Mouse (Mus musculus): Measurements from ENCODE around the gene Camkmt. TPM values are rescaled to one million over a fixed set of nuclear protein-coding genes. Genes with fewer than 3 reads are reported as not detected.
A peak's percentile ranks its signal among the peaks of the same experiment; 100 is the strongest.

Camkmt gene
- polyA plus RNA-seq, 2 experiments from 2014 or later: 5.7 to 7.4 TPM

- ATAC-seq: no peak
Observed at GRCm38 (mm10) chr17:85091762-85092161, 1.4 kb downstream of the Camkmt start.

DNA sequence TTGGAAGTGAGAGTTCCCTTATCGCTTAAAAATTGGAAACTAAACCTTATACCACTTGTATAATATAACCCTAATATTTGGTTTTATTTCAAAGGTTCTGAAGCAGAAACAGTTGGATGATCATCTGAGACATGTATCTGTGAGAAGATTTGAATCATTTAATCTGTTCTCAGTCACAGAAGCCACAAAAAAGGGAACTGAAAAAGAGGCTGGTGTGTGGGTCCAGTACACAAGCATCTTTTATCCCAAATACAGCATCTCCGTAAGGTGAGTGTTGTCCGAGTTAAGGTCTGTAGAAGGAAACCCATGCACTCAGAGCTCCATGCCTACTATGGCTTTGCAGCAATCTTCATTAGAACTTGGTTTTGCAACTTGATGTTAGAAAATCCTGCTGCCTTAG is 6.0 kb downstream of the Camkmt start:
- ATAC-seq: no peak

DNA sequence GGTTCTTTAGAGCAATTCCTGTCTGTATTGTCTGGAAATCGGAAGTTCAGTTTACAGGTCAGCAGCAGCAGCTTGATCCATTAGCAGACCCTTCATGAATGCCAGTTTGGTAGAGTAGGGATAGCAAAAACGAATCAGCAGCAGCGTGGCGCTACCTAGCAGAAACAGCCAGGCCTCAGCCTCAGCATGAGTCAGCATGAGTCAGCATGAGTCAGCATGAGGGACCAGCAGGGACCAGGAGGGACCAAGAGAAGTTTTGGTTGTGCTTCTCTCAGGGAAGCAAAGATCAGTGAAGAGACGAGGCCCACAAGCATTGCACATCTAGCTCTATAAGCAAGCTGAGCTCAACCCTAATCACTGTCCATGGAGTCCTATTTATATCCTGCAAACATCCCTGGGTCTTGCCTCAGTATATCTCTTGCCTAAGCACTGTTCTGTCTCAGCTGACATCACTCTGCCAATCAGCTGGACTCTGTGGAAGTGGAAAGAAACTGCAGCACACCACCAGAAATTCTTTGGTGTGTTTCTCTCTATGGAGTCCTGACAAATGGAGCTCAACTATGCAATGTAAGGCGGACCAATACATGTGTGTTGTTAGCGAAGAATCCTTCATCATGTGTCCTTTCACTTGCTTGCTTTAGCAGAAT is 8.4 kb downstream of the Camkmt start:
- ATAC-seq: no peak

GRCm38 (mm10) chr17:85100232-85100631 is 9.9 kb downstream of the Camkmt start:
- no peak for ATAC-seq

- no peak for ATAC-seq
Observed at GRCm38 (mm10) chr17:85101751-85102150, 11.4 kb downstream of the Camkmt start.

DNA sequence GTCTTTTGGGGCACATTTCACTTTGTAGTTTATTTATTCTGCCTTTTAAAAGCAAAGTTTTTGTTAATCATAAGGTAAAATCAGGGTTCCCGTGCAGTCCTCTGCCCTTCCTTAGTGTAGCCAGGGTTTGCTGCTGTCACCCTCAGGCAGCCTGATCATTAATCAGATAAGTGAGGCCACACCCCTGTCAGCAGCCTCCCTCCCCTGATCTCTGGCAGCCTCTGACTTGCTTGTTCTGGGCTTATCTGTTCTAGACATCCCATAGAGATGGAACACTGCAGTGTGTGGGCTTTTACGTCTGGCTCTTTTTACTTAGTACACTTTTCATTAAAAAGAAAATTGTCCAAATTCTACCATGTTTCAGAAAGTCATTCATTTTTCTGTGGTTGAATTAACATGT is 13.0 kb downstream of the Camkmt start:
- peak; percentile 81 for ATAC-seq

GRCm38 (mm10) chr17:85110640-85111039 is 20.3 kb downstream of the Camkmt start:
- no peak for ATAC-seq

- no peak for ATAC-seq
Observed at GRCm38 (mm10) chr17:85113441-85113840, 23.1 kb downstream of the Camkmt start.

DNA sequence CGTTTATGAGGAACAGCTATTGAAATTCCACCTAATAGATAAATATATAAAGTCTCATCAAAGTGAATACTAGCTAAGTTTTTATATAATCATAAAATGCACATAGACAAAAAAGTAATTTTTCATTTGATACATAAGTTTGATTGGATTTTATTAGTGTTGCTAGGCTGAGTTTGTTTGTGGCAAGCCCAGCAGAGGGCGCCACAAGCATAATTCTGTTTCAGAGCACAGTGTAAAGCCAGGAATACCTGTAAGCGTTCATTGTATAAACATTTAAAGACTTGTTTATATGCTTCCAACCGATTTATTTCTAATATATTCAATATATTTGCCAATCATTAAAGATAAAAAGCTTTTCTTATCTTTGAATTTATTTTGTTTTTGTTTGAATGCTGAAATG is 26.3 kb downstream of the Camkmt start:
- ATAC-seq: no peak

DNA sequence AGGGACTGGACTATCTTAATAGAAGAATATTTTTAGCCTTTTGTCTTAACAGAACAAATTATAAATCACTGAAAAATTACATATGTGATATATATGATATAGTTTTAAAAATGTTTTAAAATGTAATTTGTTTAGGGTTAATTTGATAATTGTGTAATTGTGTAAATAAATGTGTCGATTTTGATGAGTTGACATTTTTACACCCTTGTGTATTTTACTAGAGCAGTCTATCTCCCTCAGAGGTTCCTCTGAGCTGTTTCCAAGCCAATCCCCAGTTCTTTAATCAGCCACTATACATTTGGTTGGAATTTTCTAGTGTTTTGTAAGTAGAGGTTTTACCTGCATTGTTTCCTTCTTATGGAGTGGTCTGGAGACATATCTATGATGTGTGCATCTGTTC is 48.0 kb downstream of the Camkmt start:
- ATAC-seq: no peak

DNA sequence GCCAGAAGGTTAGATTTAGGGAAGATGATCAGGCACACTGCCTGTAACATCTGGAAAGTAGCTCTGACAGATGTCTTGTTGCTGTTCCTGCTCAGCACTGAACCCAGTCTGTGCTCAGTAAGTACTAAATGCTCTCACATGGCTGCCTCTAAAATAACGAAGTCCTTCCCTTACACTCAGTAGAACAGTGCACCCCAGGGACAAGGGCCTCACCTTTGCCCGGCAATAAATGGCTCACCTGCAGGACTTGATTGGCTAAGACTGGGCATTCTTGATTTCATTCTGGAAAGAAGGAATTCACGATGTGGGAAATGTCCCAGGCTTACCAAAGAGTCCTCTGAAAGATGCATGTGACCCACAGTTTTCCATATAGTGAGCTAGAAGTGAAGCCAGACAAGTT is 51.3 kb downstream of the Camkmt start:
- no peak for ATAC-seq

DNA sequence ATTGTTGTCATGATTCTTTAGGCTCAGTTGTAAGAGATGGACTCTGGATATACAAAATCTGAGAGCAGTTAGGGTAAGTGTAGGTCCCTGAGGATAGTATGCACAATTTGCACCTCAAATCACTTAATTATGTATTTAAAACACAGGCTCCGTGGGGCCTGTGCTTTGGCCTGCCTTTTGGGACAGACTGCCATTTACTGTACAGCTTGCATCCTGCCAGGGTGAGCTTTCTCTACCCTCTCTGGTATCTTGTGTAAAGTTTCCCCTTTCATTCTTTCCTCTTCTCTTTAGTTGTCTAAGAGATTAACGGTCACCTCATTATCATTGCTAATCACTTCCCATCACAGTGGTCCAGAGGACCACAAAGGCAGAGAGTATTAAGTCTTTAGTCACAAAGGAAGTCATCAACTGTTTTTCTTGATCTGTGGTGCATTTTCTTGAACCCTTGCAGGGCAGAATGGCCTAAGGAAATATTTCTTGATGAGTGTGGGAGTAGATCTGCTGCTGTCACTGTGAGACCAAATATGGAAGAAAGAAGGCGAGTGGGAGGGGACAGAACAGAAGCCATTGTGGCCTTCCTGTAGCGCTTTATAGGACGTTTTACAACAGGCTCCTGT is 52.3 kb downstream of the Camkmt start:
- ATAC-seq: no peak

DNA sequence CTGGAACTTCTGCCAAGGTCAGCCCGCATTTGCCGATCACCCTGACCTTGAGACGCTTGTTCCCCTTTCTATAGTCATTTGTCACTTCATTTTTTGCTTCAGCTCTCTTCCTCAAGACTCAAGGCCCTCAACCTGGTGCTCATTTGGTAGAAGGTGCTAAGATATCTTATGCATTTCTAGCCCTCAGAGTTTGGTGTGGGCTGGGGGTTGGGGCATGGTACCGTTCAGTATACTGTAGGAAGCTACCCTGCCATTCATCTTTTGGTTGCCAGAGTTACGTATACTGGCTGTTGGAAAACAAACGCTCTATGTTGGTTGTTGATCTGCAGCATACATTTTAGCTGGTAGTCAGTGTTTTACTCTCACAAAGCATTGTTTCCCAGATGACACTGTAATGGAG is 53.8 kb downstream of the Camkmt start:
- ATAC-seq: no peak

DNA sequence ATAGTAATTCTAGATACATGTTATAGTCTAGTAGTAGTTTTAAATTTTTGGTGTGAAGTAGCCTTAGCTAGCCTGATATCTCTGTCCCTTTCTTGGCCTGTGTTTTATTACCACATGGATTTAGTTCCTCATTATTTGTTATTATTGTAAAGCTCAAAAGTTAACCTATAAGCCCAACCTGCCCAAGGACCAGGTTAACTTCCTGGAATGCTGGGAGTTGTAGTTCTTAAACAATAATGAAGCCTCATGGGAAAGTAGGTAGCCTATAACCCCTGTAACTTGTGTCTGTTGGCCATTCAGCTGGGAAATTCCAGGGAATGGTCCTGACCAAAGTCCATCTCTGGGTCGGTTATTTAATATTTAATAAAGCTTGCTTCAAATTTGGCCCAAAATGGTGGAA is 58.0 kb downstream of the Camkmt start:
- ATAC-seq: no peak

DNA sequence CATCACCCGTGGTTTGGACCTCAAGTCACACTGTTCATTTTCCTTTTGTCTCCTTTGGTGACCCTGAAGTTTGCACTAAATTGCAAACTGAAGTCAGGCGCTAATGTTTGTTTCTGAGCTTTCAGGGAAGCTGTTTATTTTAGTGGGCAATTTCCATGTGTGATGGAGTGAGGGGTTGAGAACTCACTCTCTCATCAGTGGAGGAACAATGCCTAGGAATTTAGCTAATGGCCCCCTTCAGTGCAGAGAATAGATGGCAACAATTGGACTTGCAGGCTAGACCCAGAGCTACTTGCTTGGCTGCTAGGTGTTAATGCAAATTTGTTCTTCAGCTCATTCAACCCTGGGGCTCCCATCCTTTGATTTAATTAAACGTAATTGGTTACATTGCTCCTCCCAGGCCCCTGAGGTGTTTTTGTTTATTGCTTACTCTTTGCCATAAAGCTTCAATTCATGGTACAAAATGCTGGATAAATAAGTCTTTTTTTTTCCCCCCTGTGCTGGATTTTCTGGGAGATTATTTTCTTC is 58.9 kb downstream of the Camkmt start:
- ATAC-seq: no peak

DNA sequence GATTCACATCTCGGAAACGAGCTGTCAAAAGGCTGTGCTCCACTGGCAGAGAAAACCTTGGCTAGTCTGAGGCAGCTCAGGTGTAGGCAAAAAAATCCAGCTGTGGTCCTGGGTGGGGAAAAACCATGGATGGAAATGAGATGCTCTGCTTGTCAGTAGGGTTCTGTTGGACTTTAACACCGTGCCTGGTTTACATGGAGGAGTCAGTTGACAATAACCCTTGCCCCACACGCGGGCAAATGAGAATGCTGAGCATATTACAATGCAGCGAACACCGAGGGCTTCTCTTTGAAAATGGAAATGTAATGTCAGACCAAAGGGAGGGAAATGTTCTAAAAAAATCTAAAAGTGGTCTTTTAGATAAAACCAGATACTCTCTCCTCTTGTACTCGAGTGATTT is 60.9 kb downstream of the Camkmt start:
- ATAC-seq: no peak

DNA sequence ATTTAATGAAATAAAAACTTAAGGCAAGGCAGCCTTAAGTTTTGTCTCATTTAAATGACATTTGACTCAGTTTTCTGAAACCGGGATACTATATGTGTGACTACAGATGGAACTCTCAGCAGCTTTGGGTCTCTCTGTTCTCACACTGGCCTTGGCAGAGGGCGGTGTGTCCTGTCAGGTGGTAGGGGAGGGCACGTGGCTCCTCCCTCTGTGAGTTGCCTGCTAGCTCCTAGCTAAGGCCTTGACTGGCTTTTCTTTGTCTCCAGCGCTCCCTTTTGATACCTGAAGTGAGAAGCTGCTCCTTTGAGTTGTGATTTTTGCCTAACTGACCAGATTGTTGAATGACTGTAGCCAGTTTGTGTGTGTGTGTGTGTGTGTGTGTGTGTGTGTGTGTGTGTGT is 67.8 kb downstream of the Camkmt start:
- no peak for ATAC-seq

DNA sequence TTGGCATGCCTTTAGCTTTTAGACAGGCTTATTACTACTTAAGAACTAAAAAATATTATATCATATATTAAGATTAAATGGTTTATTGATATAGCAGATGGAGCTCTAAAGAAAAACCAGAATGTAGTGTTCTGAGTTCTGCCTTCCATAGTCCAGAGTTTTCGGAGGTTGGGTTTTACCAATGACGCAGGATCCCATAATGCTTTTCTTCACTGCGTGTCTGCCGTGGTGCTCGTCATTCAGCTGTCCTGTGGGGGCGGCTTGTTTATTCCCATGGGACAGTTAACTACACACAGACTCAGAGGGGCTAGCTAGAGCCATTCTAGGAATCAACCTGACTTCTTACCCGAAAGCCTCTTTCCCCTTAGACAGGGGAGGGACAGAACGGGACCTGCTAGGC is 69.2 kb downstream of the Camkmt start:
- no peak for ATAC-seq

GRCm38 (mm10) chr17:85160786-85161185 is 70.4 kb downstream of the Camkmt start:
- ATAC-seq: no peak

GRCm38 (mm10) chr17:85162569-85163271 is 72.4 kb downstream of the Camkmt start:
- no peak for ATAC-seq

DNA sequence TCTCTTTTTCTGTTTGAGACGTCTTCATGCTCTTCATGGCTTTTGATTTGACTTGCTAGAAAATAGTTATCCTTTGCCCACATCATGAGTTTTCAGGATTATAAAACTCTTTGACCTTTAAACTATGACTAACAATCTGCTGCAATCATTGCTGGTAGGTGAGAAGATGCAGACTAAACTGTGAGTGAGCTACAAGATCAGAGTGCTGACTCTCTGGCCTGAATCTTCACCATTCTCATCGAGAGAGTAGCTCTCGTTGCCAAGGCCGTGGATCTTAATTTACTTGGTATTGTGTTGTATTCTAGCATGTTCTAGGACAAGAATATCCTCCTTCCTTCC is 72.9 kb downstream of the Camkmt start:
- ATAC-seq: no peak

DNA sequence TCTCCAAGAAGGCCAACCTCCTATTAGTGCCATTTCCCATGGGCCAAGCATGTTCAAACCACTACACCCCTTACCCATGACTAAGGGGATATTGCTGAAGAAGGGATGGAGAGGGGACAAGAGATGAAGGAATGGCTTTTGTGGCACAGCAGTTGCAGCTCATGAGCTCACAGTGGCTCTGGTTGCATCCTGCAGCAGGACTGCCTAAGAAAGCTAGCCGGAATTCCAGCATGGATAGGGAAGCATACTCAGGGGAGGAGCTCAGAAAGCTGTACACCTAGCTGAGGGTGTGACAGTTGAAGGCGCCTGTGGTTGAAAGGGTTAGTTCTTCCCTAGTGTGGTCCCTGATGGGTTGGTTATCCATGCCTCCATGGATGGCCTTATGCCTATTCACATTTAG is 78.4 kb downstream of the Camkmt start:
- ATAC-seq: no peak

GRCm38 (mm10) chr17:85170541-85171255 is 80.3 kb downstream of the Camkmt start:
- ATAC-seq: peak; percentile 97

All from CD4-positive, CD25-positive, alpha-beta regulatory T cell, adult 4 months (primary cell).